Mouse (Mus musculus): ENCODE measurements around the gene Gm7073.

Gene Gm7073

GRCm38 (mm10) chrX:60539149-60539548 is at the start of gene Gm7073:
Gm7073 (minus strand) TSS chrX:60539249.
- no peak for DNase-seq

GRCm38 (mm10) chrX:60570539-60570938 is 31.5 kb upstream of the Gm7073 start:
- no peak for DNase-seq

- DNase-seq, result no peak
Observed at GRCm38 (mm10) chrX:60569047-60569446, 30.0 kb upstream of the Gm7073 start.

GRCm38 (mm10) chrX:60555242-60555641 is 16.2 kb upstream of the Gm7073 start:
- no peak for DNase-seq

GRCm38 (mm10) chrX:60547444-60548304 is 8.6 kb upstream of the Gm7073 start:
- peak; percentile 54 to 68 for DNase-seq

- DNase-seq, result no peak
Observed at GRCm38 (mm10) chrX:60547098-60547443, 8.0 kb upstream of the Gm7073 start.

GRCm38 (mm10) chrX:60545906-60546305 is 6.9 kb upstream of the Gm7073 start:
- no peak for DNase-seq

GRCm38 (mm10) chrX:60545444-60545843 is 6.4 kb upstream of the Gm7073 start:
- no peak for DNase-seq

GRCm38 (mm10) chrX:60544098-60544497 is 5.0 kb upstream of the Gm7073 start:
- DNase-seq, result peak in 1 of 2 experiments; percentile 1

GRCm38 (mm10) chrX:60542901-60543300 is 3.9 kb upstream of the Gm7073 start:
- no peak for DNase-seq

- peak; percentile 31 to 34 for DNase-seq
Observed at GRCm38 (mm10) chrX:60503995-60504394, 35.1 kb downstream of the Gm7073 start.

GRCm38 (mm10) chrX:60497750-60498149 is 41.3 kb downstream of the Gm7073 start:
- no peak for DNase-seq

- DNase-seq, result no peak
Observed at GRCm38 (mm10) chrX:60495308-60495707, 43.7 kb downstream of the Gm7073 start.

- peak in 1 of 2 experiments; percentile 1 for DNase-seq
Observed at GRCm38 (mm10) chrX:60463786-60464185, 75.3 kb downstream of the Gm7073 start.

- DNase-seq, result no peak
Observed at GRCm38 (mm10) chrX:60414563-60415111, 124.4 kb downstream of the Gm7073 start.

- peak in 1 of 2 experiments; percentile 19 for DNase-seq
Observed at GRCm38 (mm10) chrX:60405681-60406080, 133.4 kb downstream of the Gm7073 start.

- peak; percentile 87 to 91 for DNase-seq
Observed at GRCm38 (mm10) chrX:60404668-60405044, 134.4 kb downstream of the Gm7073 start.

- DNase-seq, result peak; percentile 74 to 83
Observed at GRCm38 (mm10) chrX:60403764-60404667, 135.0 kb downstream of the Gm7073 start.

GRCm38 (mm10) chrX:60403062-60403763 is 135.8 kb downstream of the Gm7073 start:
- DNase-seq, result peak; percentile 12 to 32

- no peak for DNase-seq
Observed at GRCm38 (mm10) chrX:60394292-60394691, 144.8 kb downstream of the Gm7073 start.

GRCm38 (mm10) chrX:60386852-60387251 is 152.2 kb downstream of the Gm7073 start:
- no peak for DNase-seq
